Mouse (Mus musculus) layer of hippocampus, adult 2 months (tissue): ENCODE measurements around the gene Col27a1. TPM values are rescaled to one million over a fixed set of nuclear protein-coding genes. Genes with fewer than 3 reads are reported as not detected.
A peak's percentile ranks its signal among the peaks of the same experiment; 100 is the strongest.
"Not testable (repeated sequence)": the region's sequence is repeated elsewhere in the genome, so short reads cannot be mapped to it uniquely, and the experiment has no call there.

Experiments
- DNase-seq, 2 experiments: peaks; one replicate each; pipeline ENCODE4 v3.0.0; 2022; ENCODE audit warnings: low spot score in 2 of 2
- H3K27ac ChIP-seq: fragments of 200-600 bp; 2 replicates; pipeline ENCODE4 v1.8.1; 2022
- H3K4me3 ChIP-seq: fragments of 200-600 bp; 2 replicates; pipeline ENCODE4 v1.8.1; 2022; ENCODE audit warnings: mild to moderate bottlenecking
- CTCF ChIP-seq: fragments of 200-600 bp; conservative IDR thresholded peaks from 2 replicates; pipeline ENCODE4 v1.8.1; 2022; ENCODE audit warnings: antibody characterized with exemption, mild to moderate bottlenecking, moderate library complexity
- total RNA-seq, 2 experiments: library from RNA; stranded (reverse); gene quantifications; 2 replicates each; pipeline ENCODE4 v1.2.3; 2021

The Col27a1 gene
- total RNA-seq, 2 experiments from 2014 or later: 4.1 to 5.1 TPM

DNA sequence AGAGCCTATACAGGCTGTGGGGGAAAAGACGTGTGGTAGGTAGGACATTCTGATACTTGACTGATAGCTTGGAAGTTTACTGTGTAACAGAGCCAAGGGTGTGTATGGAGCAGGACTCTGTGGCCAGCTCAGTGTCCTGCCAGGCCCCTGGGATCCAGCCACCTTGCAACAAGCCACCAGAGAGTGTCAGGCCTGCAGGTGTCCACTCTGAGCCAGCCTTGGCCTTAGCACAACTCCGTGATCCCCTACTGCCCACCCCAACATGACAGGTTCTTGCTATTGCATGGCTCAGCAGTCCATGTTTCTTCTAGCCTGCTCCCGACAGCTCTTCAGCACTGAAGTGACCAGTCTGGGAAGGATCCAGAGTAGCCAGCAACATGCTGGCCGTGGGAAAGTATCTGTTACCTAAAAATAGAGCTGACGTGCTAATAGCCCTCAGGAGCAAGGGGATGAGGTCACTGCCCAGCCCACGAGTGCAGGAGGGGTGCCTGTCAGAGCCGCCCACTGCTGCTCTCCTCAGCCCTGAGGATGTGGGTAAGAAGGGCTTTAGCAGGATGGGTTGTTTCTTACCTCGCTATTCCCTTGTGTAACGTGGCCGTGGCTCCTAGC is 96.5 kb downstream of the Col27a1 start:
- no peak for DNase-seq
- Histone ChIP-seq H3K27ac (no peak overlapping the region), H3K4me3 (no peak overlapping the region)
- TF ChIP-seq CTCF: no peak

DNA sequence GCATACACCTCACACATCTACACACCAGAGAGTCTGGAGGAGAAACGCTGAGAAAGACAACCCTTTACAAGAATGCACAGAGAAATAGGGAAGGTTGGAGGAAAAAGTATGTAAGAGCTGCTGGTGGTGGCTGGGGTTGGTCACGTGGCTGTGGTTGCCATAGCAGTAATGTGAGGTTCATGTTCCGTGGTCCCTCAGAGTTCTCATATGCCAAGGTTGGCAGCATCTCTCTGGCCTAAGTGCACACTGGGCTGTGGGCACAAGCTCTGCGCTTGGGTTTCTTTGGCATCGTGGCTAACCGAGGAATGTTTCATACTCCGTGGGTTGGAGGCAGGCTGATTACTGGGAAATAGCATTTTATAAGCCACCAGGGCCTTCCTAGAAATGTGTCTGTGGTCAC is 97.6 kb downstream of the Col27a1 start:
- no peak overlapping the region for H3K4me3 ChIP-seq
- H3K27ac ChIP-seq: no peak overlapping the region
- DNase-seq: no peak
- no peak for TF ChIP-seq CTCF

DNA sequence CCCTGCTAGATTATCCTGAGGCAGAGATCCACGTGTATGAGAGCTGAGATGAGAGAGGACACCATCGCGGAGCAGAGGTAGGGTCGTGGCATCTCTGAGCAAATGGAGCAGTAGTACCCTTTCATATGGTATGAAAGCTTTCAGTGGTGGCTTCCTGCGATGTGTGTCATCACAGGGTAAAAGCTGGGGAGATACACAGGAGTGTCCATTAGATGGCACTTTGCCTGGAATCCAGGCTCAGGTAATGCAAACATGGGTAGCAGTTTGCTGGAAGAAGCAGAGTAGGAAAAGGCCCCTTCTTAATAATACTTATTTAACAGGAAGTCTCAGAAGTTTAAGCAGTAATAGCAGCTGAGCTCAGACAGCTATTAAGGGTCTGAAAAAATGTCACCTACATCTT is 100.3 kb downstream of the Col27a1 start:
- DNase-seq: no peak
- H3K27ac ChIP-seq: no peak overlapping the region
- TF ChIP-seq CTCF: no peak
- no peak overlapping the region for H3K4me3 ChIP-seq

DNA sequence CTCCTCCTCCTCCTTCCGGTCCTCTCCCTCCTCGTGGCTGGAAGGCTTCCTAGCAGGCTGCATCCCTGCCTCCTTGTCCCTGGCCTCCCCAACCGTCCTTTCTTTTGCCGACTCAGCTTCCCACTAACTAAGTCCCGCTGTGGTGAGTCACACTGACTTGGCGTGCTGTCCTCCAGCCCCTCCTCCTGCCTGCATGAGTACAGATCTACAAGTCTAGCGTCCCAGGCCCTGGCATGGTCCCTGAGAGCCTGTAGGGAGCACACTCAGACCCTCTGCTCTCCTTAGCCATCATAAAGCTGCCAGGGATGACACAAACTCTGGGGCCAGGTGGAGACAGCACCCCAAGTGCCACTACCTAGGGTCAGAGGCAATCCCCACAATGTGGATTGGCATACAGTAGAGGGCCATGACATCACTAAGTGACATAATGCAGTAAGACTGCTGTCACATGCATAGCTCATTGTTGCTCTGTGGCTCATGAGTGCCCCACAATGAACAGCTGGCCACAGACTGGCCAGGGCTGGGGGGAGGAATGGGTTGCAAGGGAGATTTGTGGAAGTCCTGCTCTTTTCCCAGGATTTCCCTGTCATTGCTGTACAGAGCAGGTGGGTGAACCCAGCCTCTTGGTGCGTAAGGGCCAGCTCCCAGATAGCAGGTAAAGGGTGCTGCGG is 102.4 kb downstream of the Col27a1 start:
- no peak for DNase-seq
- no peak for TF ChIP-seq CTCF
- Histone ChIP-seq H3K27ac (no peak overlapping the region), H3K4me3 (no peak overlapping the region)

GRCm38 (mm10) chr4:63319566-63319965 is 105.8 kb downstream of the Col27a1 start:
- not testable (repeated sequence) for H3K27ac ChIP-seq, H3K4me3 ChIP-seq
- peak; percentile 84 for TF ChIP-seq CTCF
- DNase-seq: peak in 1 of 2 experiments; percentile 69

GRCm38 (mm10) chr4:63323275-63323815 is 109.5 kb downstream of the Col27a1 start:
- no peak overlapping the region for H3K4me3 ChIP-seq
- no peak for TF ChIP-seq CTCF
- DNase-seq: no peak
- H3K27ac ChIP-seq: no peak overlapping the region

- TF ChIP-seq CTCF: no peak
- H3K27ac ChIP-seq: no peak overlapping the region
- no peak for DNase-seq
- H3K4me3 ChIP-seq: no peak overlapping the region
These were observed 119.6 kb downstream of the Col27a1 start for GRCm38 (mm10) chr4:63333403-63333802.

GRCm38 (mm10) chr4:63338414-63339076 is 124.7 kb downstream of the Col27a1 start:
- TF ChIP-seq CTCF: no peak
- DNase-seq: no peak

GRCm38 (mm10) chr4:63342491-63342890 is 128.7 kb downstream of the Col27a1 start:
- TF ChIP-seq CTCF: no peak
- Histone ChIP-seq H3K4me3 (no peak overlapping the region), H3K27ac (no peak overlapping the region)
- DNase-seq: no peak

More at GRCm38 (mm10) chr4:63338414-63339076, 124.7 kb downstream of the Col27a1 start:
- Histone ChIP-seq H3K4me3 (no peak overlapping the region), H3K27ac (no peak overlapping the region)

DNA sequence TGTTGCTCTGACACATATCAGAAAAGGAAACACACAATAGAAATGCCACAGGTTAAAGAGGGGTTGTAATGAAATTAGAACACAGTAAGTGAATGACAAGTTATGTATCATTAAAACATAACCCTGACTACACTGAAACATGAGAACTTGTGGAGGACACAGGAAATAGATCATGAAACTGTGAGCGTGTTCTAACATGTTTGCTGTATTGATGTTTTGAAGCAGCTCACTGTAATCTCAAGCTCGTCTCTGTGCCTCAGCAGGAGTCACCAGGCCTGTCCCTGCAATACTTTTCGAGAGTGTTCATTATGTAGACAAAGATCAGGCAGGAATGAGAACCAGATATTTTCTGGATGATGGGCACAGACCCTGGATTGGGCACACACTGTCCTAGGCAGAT is 129.8 kb downstream of the Col27a1 start:
- DNase-seq: no peak
- no peak overlapping the region for H3K4me3 ChIP-seq
- no peak for TF ChIP-seq CTCF
- no peak overlapping the region for H3K27ac ChIP-seq

DNA sequence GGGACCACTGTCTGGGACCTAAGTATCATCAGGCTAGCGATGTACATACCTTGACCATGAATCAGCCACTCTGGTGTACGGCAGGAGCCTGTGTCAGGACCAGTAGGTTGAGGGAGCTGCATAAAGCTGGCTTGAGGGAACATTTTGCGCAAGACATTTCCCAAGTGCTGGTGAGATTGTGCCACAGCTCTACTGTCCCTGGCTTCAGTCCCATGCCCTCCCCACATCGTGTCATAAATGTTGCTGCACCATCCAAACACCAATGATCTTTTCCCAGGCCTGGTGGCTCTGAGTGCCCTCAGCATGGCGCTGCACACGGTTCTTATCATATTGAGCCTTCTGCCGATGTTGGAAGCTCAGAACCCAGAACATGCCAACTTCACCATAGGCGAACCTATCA is 130.5 kb downstream of the Col27a1 start, which contains the start of gene Orm1:
Orm1 (plus strand) TSS at position 266 of the 400 bp plus-strand sequence.
- Histone ChIP-seq H3K4me3 (no peak within 1 kb of the TSS), H3K27ac (no peak within 1 kb of the TSS)
- no peak for TF ChIP-seq CTCF
- no peak for DNase-seq

GRCm38 (mm10) chr4:63345261-63345660 is 131.5 kb downstream of the Col27a1 start:
- TF ChIP-seq CTCF: no peak
- no peak for DNase-seq
- no peak overlapping the region for H3K27ac ChIP-seq
- no peak overlapping the region for H3K4me3 ChIP-seq

GRCm38 (mm10) chr4:63346659-63347058 is 132.9 kb downstream of the Col27a1 start:
- H3K27ac ChIP-seq: no peak overlapping the region
- DNase-seq: no peak
- TF ChIP-seq CTCF: no peak
- H3K4me3 ChIP-seq: no peak overlapping the region
